Mouse (Mus musculus): ENCODE data around the gene Gde1. TPM values are rescaled to one million over a fixed set of nuclear protein-coding genes. Genes with fewer than 3 reads are reported as not detected.

Gde1 gene
- polyA plus RNA-seq (2012; rRNA removed), result 497 and 672 TPM in 2 replicates

GRCm38 (mm10) chr7:118705101-118705961, at the start of gene Gde1:
Gde1 (minus strand) TSS chr7:118705778.

GRCm38 (mm10) chr7:118739975-118740531, 34.5 kb upstream of the Gde1 start, which contains the start of gene Vps35l:
Vps35l (plus strand) TSS chr7:118740226.

GRCm38 (mm10) chr7:118712228-118713173, 6.9 kb upstream of the Gde1 start, which contains the start of gene Ccp110:
Ccp110 (plus strand) TSS chr7:118712552.

Other genes starting within 250 kb of the Gde1 start
- 20.2 and 28.6 TPM in 2 replicates for gene Itpripl2, start 213.8 kb downstream of the Gde1 start, polyA plus RNA-seq (2012; rRNA removed)
- 39.8 and 43.1 TPM in 2 replicates for gene Coq7, start 172.4 kb downstream of the Gde1 start, polyA plus RNA-seq (2012; rRNA removed)
- gene Tmc7, start 121.0 kb downstream of the Gde1 start, polyA plus RNA-seq (2012; rRNA removed), result 0.42 and 0.46 TPM in 2 replicates
- gene Tmc5, start 108.5 kb downstream of the Gde1 start, polyA plus RNA-seq (2012; rRNA removed), result 4.5 and 4.6 TPM in 2 replicates
- 2.8 and 3.5 TPM in 2 replicates for gene Ccp110, start 6.8 kb upstream of the Gde1 start, polyA plus RNA-seq (2012; rRNA removed)
- 44.6 and 66.7 TPM in 2 replicates for gene Vps35l, start 34.4 kb upstream of the Gde1 start, polyA plus RNA-seq (2012; rRNA removed)
- gene Iqck, start 150.0 kb upstream of the Gde1 start, polyA plus RNA-seq (2012; rRNA removed), result 4.3 and 5.3 TPM in 2 replicates
- 9.0 and 12.6 TPM in 2 replicates for gene Knop1, start 150.5 kb upstream of the Gde1 start, polyA plus RNA-seq (2012; rRNA removed)

Measured in ovary, adult 2 months (tissue).